Comparison of ENCODE assay signal across 8 mouse cellular contexts in the genomic region with DNA sequence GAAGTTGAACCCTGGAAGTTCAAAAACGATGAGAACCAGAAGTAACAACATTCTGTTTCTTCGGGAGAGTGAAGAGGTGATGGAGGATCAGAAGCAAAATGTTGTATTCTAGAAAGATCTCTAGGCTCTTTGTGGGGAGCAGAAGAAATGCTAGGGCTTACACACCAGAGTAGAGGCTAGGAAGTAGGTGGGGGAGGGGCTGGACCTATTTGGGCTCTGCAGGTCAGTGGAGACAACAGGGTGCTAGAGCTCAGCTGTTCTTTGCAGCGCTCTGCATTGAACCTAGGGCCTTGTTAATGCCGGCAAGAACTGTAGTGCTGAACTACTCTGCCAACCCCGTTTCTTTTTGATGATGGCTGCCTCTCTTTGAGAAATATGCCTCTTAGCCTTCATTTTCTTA. TPM values are rescaled to one million over a fixed set of nuclear protein-coding genes. Genes with fewer than 3 reads are reported as not detected.
A peak's percentile ranks its signal among the peaks of the same experiment; 100 is the strongest.
DNase-seq lines count a peak whose midpoint lies in the region; ATAC-seq and TF ChIP-seq lines count a peak whose summit lies in the region.

No protein-coding gene starts in this region.

- H3K4me3 ChIP-seq in kidney, embryonic 16.5 days (ENCODE audit: low read length): peak overlapping the region; percentile 82; the same call in 1 of the 2 replicates
- peak overlapping the region; percentile 82; the same call in 1 of the 2 replicates for H3K4me3 ChIP-seq in brown adipose tissue, adult 24 weeks (ENCODE audit: insufficient read depth, low read depth, low read length)
- H3K4me3 ChIP-seq in hindbrain, embryonic 12.5 days: peak overlapping the region; percentile 66
- H3K4me3 ChIP-seq in myocyte: peak overlapping the region; percentile 46

- no peaks in the 10 kb centered on the region for H3K36me3 ChIP-seq in kidney, embryonic 16.5 days (ENCODE audit: insufficient read depth, low read length)
- peaks cover 5% of the 10 kb centered on the region; the same call in 1 of the 2 replicates for H3K36me3 ChIP-seq in hindbrain, embryonic 12.5 days
- H3K36me3 ChIP-seq in myocyte (ENCODE audit: control insufficient read depth, insufficient read depth): no peaks in the 10 kb centered on the region

- H3K79me2 ChIP-seq in myocyte (ENCODE audit: control insufficient read depth, insufficient read depth): no peaks in the 10 kb centered on the region

- peaks cover 19% of the 10 kb centered on the region for H3K4me1 ChIP-seq in kidney, embryonic 16.5 days (ENCODE audit: insufficient read depth, low read length)
- H3K4me1 ChIP-seq in brown adipose tissue, adult 24 weeks (ENCODE audit: control insufficient read depth, insufficient read depth, insufficient read length, low read length): no peaks in the 10 kb centered on the region
- H3K4me1 ChIP-seq in hindbrain, embryonic 12.5 days: peaks cover 16% of the 10 kb centered on the region

- H3K9me3 ChIP-seq in kidney, embryonic 16.5 days (ENCODE audit: low read length): no peaks in the 10 kb centered on the region
- no peaks in the 10 kb centered on the region for H3K9me3 ChIP-seq in hindbrain, embryonic 12.5 days (replicated peaks)

- ATAC-seq in kidney, embryonic 16.5 days (ENCODE audit: low FRiP score, low TSS enrichment): no peak
- ATAC-seq in hindbrain, embryonic 12.5 days (ENCODE audit: low FRiP score): no peak
- ATAC-seq in erythroblast, adult 5-6 weeks (replicated peaks; ENCODE audit: low FRiP score, poor library complexity, severe bottlenecking): no peak

- TF ChIP-seq POLR2A in myocyte (IDR thresholded peaks at IDR 0.05; ENCODE audit: insufficient read length, low read depth): no peak

- peak overlapping the region; percentile 94 for H3K27ac ChIP-seq in kidney, embryonic 16.5 days (ENCODE audit: low read length)
- no peak overlapping the region for H3K27ac ChIP-seq in brown adipose tissue, adult 24 weeks (replicated peaks; ENCODE audit: low read depth, low read length)
- 0 out of 2 replicates have a peak overlapping the region, but pooled peaks have one; percentile 90 for H3K27ac ChIP-seq in hindbrain, embryonic 12.5 days

- no peaks in the 10 kb centered on the region for H3K27me3 ChIP-seq in kidney, embryonic 16.5 days (ENCODE audit: insufficient read depth, low read length)
- no peaks in the 10 kb centered on the region for H3K27me3 ChIP-seq in hindbrain, embryonic 12.5 days
- no peaks in the 10 kb centered on the region for H3K27me3 ChIP-seq in myocyte (ENCODE audit: control insufficient read depth, insufficient read depth, insufficient read length)

- peak overlapping the region; percentile 58 for H3K4me2 ChIP-seq in kidney, embryonic 16.5 days (replicated peaks; ENCODE audit: low read depth, low read length)
- peak overlapping the region; percentile 67 for H3K4me2 ChIP-seq in hindbrain, embryonic 12.5 days (replicated peaks)
- peak overlapping the region; percentile 89 for H3K4me2 ChIP-seq in myocyte (ENCODE audit: low read depth)

- H3ac ChIP-seq in myocyte (ENCODE audit: control insufficient read depth, insufficient read length): no peak overlapping the region

- no peak for DNase-seq in kidney, postnatal 14 days
- no peak for DNase-seq in testis, postnatal 10 days (ENCODE audit: low spot score)
- DNase-seq in adrenal gland, postnatal 25 days: no peak

- peak overlapping the region; percentile 25; the same call in 1 of the 2 replicates for H3K9ac ChIP-seq in kidney, embryonic 16.5 days (replicated peaks; ENCODE audit: low read length)
- peak overlapping the region; percentile 84; the same call in 1 of the 2 replicates for H3K9ac ChIP-seq in hindbrain, embryonic 12.5 days

- 36% methylated on average over 5 of the region's 5 CpGs for WGBS in kidney, embryonic 16.5 days
- 35% methylated on average over 5 of the region's 5 CpGs for WGBS in hindbrain, embryonic 12.5 days

TF ChIP-seq in myocyte, 11 proteins besides CTCF, POLR2A, EP300 and RAD21:
- TF ChIP-seq TCF3 (IDR thresholded peaks at IDR 0.05; ENCODE audit: insufficient read length, low read depth): no peak
- TF ChIP-seq POLR2AphosphoS2 (IDR thresholded peaks at IDR 0.05; ENCODE audit: insufficient read length, low read depth): no peak
- no peak for TF ChIP-seq USF1 (IDR thresholded peaks at IDR 0.05; ENCODE audit: low read depth)
- no peak for TF ChIP-seq TCF12 (IDR thresholded peaks at IDR 0.05; ENCODE audit: insufficient read depth, poor library complexity, severe bottlenecking)
- no peak for TF ChIP-seq MYOD1 (IDR thresholded peaks at IDR 0.05; ENCODE audit: control insufficient read depth in 1 of 3, insufficient read length in 2 of 3, low read depth in 2 of 3)

RNA-seq across cellular contexts. Expression of gene Fam186b, which starts 0.5 kb away (rescaled TPM):
- 0.21 and 0.30 TPM in 2 replicates for polyA plus RNA-seq in kidney, embryonic 16.5 days (2015; fragmentation: Nextera tagmentation; extraction: Ambion mirVana)
- polyA plus RNA-seq in brown adipose tissue, adult 24 weeks (2012; ENCODE audit: insufficient read depth, insufficient read length, missing spikeins): not detected in 2 replicates
- polyA plus RNA-seq in hindbrain, embryonic 12.5 days (2016; fragmentation: Nextera tagmentation; extraction: Ambion mirVana): 0.10 and 0.22 TPM in 2 replicates
- polyA plus RNA-seq in myocyte (2012; fragmentation: generic; extraction: Trizol): 0.06 TPM
- total RNA-seq in erythroblast, adult 5-6 weeks (2015; ENCODE audit: low replicate concordance): 0.63 TPM in 1 of 2 replicates, not detected in the other
- not detected in 2 replicates for total RNA-seq in erythroblast, adult 5-6 weeks (2017; ENCODE audit: low replicate concordance)
- 2.4 and 4.8 TPM in 2 replicates for total RNA-seq in adrenal gland, postnatal 25 days (2021)

RNA-seq across cellular contexts. Expression of gene Prpf40b, which starts 1.3 kb away (rescaled TPM):
- 62.2 and 67.5 TPM in 2 replicates for polyA plus RNA-seq in kidney, embryonic 16.5 days (2015; fragmentation: Nextera tagmentation; extraction: Ambion mirVana)
- 17.9 and 18.5 TPM in 2 replicates for polyA plus RNA-seq in brown adipose tissue, adult 24 weeks (2012; ENCODE audit: insufficient read depth, insufficient read length, missing spikeins)
- 82.3 and 83.3 TPM in 2 replicates for polyA plus RNA-seq in hindbrain, embryonic 12.5 days (2016; fragmentation: Nextera tagmentation; extraction: Ambion mirVana)
- 59.7 TPM for polyA plus RNA-seq in myocyte (2012; fragmentation: generic; extraction: Trizol)
- total RNA-seq in erythroblast, adult 5-6 weeks (2015; ENCODE audit: low replicate concordance): 2.3 TPM in 1 of 2 replicates, not detected in the other
- 1.4 and 2.0 TPM in 2 replicates for total RNA-seq in erythroblast, adult 5-6 weeks (2017; ENCODE audit: low replicate concordance)
- total RNA-seq in adrenal gland, postnatal 25 days (2021): 55.2 and 59.6 TPM in 2 replicates

RNA-seq across cellular contexts. Expression of gene Mcrs1, which starts 44.5 kb away (rescaled TPM):
- 177 and 181 TPM in 2 replicates for polyA plus RNA-seq in kidney, embryonic 16.5 days (2015; fragmentation: Nextera tagmentation; extraction: Ambion mirVana)
- polyA plus RNA-seq in brown adipose tissue, adult 24 weeks (2012; ENCODE audit: insufficient read depth, insufficient read length, missing spikeins): 23.3 and 30.6 TPM in 2 replicates
- polyA plus RNA-seq in hindbrain, embryonic 12.5 days (2016; fragmentation: Nextera tagmentation; extraction: Ambion mirVana): 178 and 179 TPM in 2 replicates
- 99.1 TPM for polyA plus RNA-seq in myocyte (2012; fragmentation: generic; extraction: Trizol)
- total RNA-seq in erythroblast, adult 5-6 weeks (2015; ENCODE audit: low replicate concordance): 13.8 and 14.2 TPM in 2 replicates
- 12.5 and 20.0 TPM in 2 replicates for total RNA-seq in erythroblast, adult 5-6 weeks (2017; ENCODE audit: low replicate concordance)
- total RNA-seq in adrenal gland, postnatal 25 days (2021): 32.5 and 54.6 TPM in 2 replicates
